In the genomic region with DNA sequence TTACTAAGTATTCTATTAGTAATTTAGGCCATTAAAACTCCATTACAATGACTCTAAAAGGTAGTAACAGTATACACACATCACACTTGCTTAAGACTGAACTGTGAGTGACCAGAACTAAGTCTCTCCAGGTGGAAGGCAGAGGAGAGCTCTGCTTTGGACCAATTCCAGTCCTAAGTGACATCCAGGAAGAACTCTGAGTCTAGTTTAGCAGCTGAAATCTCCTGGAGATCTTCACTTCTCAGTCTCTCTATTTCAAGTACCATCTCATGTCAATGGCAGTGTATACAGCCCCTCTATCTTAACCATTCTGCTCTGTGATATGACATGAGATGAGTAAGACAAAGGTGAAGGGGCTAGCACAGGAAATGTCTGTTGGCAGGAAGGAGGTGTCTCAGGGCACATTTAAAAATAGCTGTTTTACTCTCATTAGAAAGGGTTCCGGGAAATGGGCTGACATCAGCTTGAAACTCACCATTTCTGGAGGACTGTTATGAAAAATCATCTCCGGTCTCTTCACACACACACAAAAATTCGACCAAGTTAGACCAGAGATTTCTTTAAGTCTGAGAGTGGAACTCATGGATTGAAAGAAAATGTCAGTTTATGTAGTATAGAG, we compare ENCODE assay signal across 16 mouse cellular contexts. TPM values are rescaled to one million over a fixed set of nuclear protein-coding genes. Genes with fewer than 3 reads are reported as not detected.
DNase-seq lines count a peak whose midpoint lies in the region; ATAC-seq and TF ChIP-seq lines count a peak whose summit lies in the region.
"Had no signal": no experiment of that assay in that cellular context is flagged by ENCODE, and none has a peak within 500 bp of the region (broad histone marks: within the 10 kb centered on the region; RNA-seq: fewer than 3 reads in every experiment).

No protein-coding gene starts in this region.

- no peak for TF ChIP-seq POLR2A in lung, adult 2 months (IDR thresholded peaks at IDR 0.05; ENCODE audit: borderline replicate concordance, extremely low read depth, low read depth, low read length)

- WGBS in heart, embryonic 15.5 days = 58% methylated on average over 3 of the region's 3 CpGs
- 66% methylated on average over 3 of the region's 3 CpGs for WGBS in lung, embryonic 15.5 days
- WGBS in lung, adult 2 months = 42% methylated on average over 3 of the region's 3 CpGs
- 64% methylated on average over 3 of the region's 3 CpGs for WGBS in kidney, embryonic 16.5 days
- 78% methylated on average over 3 of the region's 3 CpGs for WGBS in midbrain, embryonic 11.5 days

- no peak for DNase-seq in heart, postnatal 25 days (ENCODE audit: low spot score)
- no peak for DNase-seq in lung, adult 2 months
- peak; percentile 78 for DNase-seq in CD4-positive, CD25-positive, alpha-beta regulatory T cell, adult 2 months (ENCODE audit: low read depth, low spot score)
- no peak for DNase-seq in midbrain, embryonic 11.5 days (ENCODE audit: low spot score, missing footprints)
- DNase-seq in layer of hippocampus, postnatal 36 days = no peak
- DNase-seq: right cerebral cortex, postnatal 4 days had no signal

- no peak overlapping the region for H3K4me3 ChIP-seq in heart, embryonic 15.5 days
- H3K4me3 ChIP-seq in lung, embryonic 15.5 days = no peak overlapping the region
- H3K4me3 ChIP-seq in lung, adult 2 months (replicated peaks; ENCODE audit: extremely low read depth, low read depth, low read length) = no peak overlapping the region
- H3K4me3 ChIP-seq in kidney, embryonic 16.5 days (ENCODE audit: low read length) = no peak overlapping the region
- H3K4me3 ChIP-seq in midbrain, embryonic 11.5 days (ENCODE audit: low read depth, low read length) = no peak overlapping the region
- H3K4me3 ChIP-seq: forebrain, embryonic 10.5 days; intestine, embryonic 15.5 days; liver, embryonic 15.5 days; midbrain, embryonic 10.5 days; myocyte had no signal

- H3K4me1 ChIP-seq in heart, embryonic 15.5 days (replicated peaks) = no peaks in the 10 kb centered on the region
- no peaks in the 10 kb centered on the region for H3K4me1 ChIP-seq in lung, embryonic 15.5 days
- peaks cover 2% of the 10 kb centered on the region for H3K4me1 ChIP-seq in lung, adult 2 months (ENCODE audit: control insufficient read depth, insufficient read depth, low read length)
- H3K4me1 ChIP-seq in kidney, embryonic 16.5 days (ENCODE audit: insufficient read depth, low read length) = no peaks in the 10 kb centered on the region
- no peaks in the 10 kb centered on the region for H3K4me1 ChIP-seq in midbrain, embryonic 11.5 days (ENCODE audit: control insufficient read depth, insufficient read depth, low read length)
- H3K4me1 ChIP-seq: forebrain, embryonic 10.5 days; intestine, embryonic 15.5 days had no signal

- H3K4me2 ChIP-seq in heart, embryonic 15.5 days = no peak overlapping the region
- H3K4me2 ChIP-seq in lung, embryonic 15.5 days = no peak overlapping the region
- no peak overlapping the region for H3K4me2 ChIP-seq in kidney, embryonic 16.5 days (replicated peaks; ENCODE audit: low read depth, low read length)
- no peak overlapping the region for H3K4me2 ChIP-seq in midbrain, embryonic 11.5 days
- H3K4me2 ChIP-seq: intestine, embryonic 15.5 days; liver, embryonic 15.5 days had no signal

- no peaks in the 10 kb centered on the region for H3K9me3 ChIP-seq in heart, embryonic 15.5 days (replicated peaks)
- no peaks in the 10 kb centered on the region for H3K9me3 ChIP-seq in lung, embryonic 15.5 days
- H3K9me3 ChIP-seq in kidney, embryonic 16.5 days (ENCODE audit: low read length) = no peaks in the 10 kb centered on the region
- H3K9me3 ChIP-seq in midbrain, embryonic 11.5 days (ENCODE audit: control insufficient read depth, low read length) = no peaks in the 10 kb centered on the region
- H3K9me3 ChIP-seq: forebrain, embryonic 10.5 days; intestine, embryonic 15.5 days; liver, embryonic 15.5 days; midbrain, embryonic 10.5 days had no signal

- no peaks in the 10 kb centered on the region for H3K27me3 ChIP-seq in heart, embryonic 15.5 days
- H3K27me3 ChIP-seq in lung, embryonic 15.5 days = no peaks in the 10 kb centered on the region
- no peaks in the 10 kb centered on the region for H3K27me3 ChIP-seq in kidney, embryonic 16.5 days (ENCODE audit: insufficient read depth, low read length)
- no peaks in the 10 kb centered on the region for H3K27me3 ChIP-seq in midbrain, embryonic 11.5 days (ENCODE audit: control insufficient read depth, insufficient read depth, low read length)
- H3K27me3 ChIP-seq: intestine, embryonic 15.5 days; liver, embryonic 15.5 days had no signal

- H3K27ac ChIP-seq in heart, embryonic 15.5 days = 0 out of 2 replicates have a peak overlapping the region, but pooled peaks have one; percentile 29
- peak overlapping the region; percentile 48; the same call in 1 of the 2 replicates for H3K27ac ChIP-seq in lung, embryonic 15.5 days
- peak overlapping the region; percentile 68; the same call in 1 of the 2 replicates for H3K27ac ChIP-seq in kidney, embryonic 16.5 days (ENCODE audit: low read length)
- H3K27ac ChIP-seq in midbrain, embryonic 11.5 days (ENCODE audit: low read depth, low read length) = no peak overlapping the region
- H3K27ac ChIP-seq: forebrain, embryonic 10.5 days; intestine, embryonic 15.5 days; liver, embryonic 15.5 days; midbrain, embryonic 10.5 days had no signal

- H3K36me3 ChIP-seq in heart, embryonic 15.5 days = no peaks in the 10 kb centered on the region
- H3K36me3 ChIP-seq in lung, embryonic 15.5 days = no peaks in the 10 kb centered on the region
- H3K36me3 ChIP-seq in kidney, embryonic 16.5 days (ENCODE audit: insufficient read depth, low read length) = 0 out of 2 replicates have a peak, but pooled peaks cover 5% of the 10 kb centered on the region
- H3K36me3 ChIP-seq in midbrain, embryonic 11.5 days (ENCODE audit: control insufficient read depth, insufficient read depth, low read length) = no peaks in the 10 kb centered on the region
- H3K36me3 ChIP-seq: forebrain, embryonic 10.5 days; intestine, embryonic 15.5 days; liver, embryonic 15.5 days; midbrain, embryonic 10.5 days had no signal

- no peak for ATAC-seq in heart, embryonic 15.5 days (replicated peaks; ENCODE audit: insufficient number of reproducible peaks, insufficient read depth, low FRiP score, low read depth)
- no peak for ATAC-seq in lung, embryonic 15.5 days (ENCODE audit: borderline replicate concordance, extremely low read depth, low FRiP score, low TSS enrichment)
- ATAC-seq in kidney, embryonic 16.5 days (ENCODE audit: low FRiP score, low TSS enrichment) = no peak
- no peak for ATAC-seq in midbrain, embryonic 11.5 days (ENCODE audit: low FRiP score)
- ATAC-seq: intestine, embryonic 15.5 days had no signal

- H3K9ac ChIP-seq in heart, embryonic 15.5 days = no peak overlapping the region
- no peak overlapping the region for H3K9ac ChIP-seq in lung, embryonic 15.5 days
- no peak overlapping the region for H3K9ac ChIP-seq in kidney, embryonic 16.5 days (replicated peaks; ENCODE audit: low read length)
- H3K9ac ChIP-seq in midbrain, embryonic 11.5 days (ENCODE audit: low read length) = no peak overlapping the region
- H3K9ac ChIP-seq: intestine, embryonic 15.5 days; liver, embryonic 15.5 days had no signal

- intact Hi-C loops in heart, postnatal 25 days (cut with DNase I) = no loop called here

- no peak for TF ChIP-seq CTCF in lung, adult 2 months (IDR thresholded peaks at IDR 0.05; ENCODE audit: insufficient read depth, low read length)

RNA-seq across cellular contexts. Expression of gene Gimap4, which starts 2.8 kb away (rescaled TPM):
- 23.5 and 27.1 TPM in 2 replicates for polyA plus RNA-seq in heart, embryonic 15.5 days (2015; fragmentation: Nextera tagmentation; extraction: Ambion mirVana)
- 10 to 100 TPM; 29.0 to 30.8 TPM for total RNA-seq in heart, postnatal 25 days (2021)
- polyA plus RNA-seq in lung, embryonic 15.5 days (2015; fragmentation: Nextera tagmentation; extraction: Ambion mirVana) = 45.0 and 46.6 TPM in 2 replicates
- polyA plus RNA-seq in lung, adult 2 months (2012; rRNA removed) = 40.8 and 58.9 TPM in 2 replicates
- polyA plus RNA-seq in kidney, embryonic 16.5 days (2015; fragmentation: Nextera tagmentation; extraction: Ambion mirVana) = 84.6 and 86.0 TPM in 2 replicates
- polyA plus RNA-seq in midbrain, embryonic 11.5 days (2014; fragmentation: Nextera tagmentation; extraction: Ambion mirVana) = 4.8 and 5.6 TPM in 2 replicates
- total RNA-seq in layer of hippocampus, postnatal 36 days (2021) = under 1 TPM; 0.17 to 0.33 TPM
- polyA plus RNA-seq: myocyte had no signal

RNA-seq across cellular contexts. Expression of gene Gimap9, which starts 5.7 kb away (rescaled TPM):
- 7.9 and 10.3 TPM in 2 replicates for polyA plus RNA-seq in heart, embryonic 15.5 days (2015; fragmentation: Nextera tagmentation; extraction: Ambion mirVana)
- total RNA-seq in heart, postnatal 25 days (2021) = 1 to 10 TPM; 3.1 to 4.9 TPM
- 16.1 and 16.2 TPM in 2 replicates for polyA plus RNA-seq in lung, embryonic 15.5 days (2015; fragmentation: Nextera tagmentation; extraction: Ambion mirVana)
- polyA plus RNA-seq in lung, adult 2 months (2012; rRNA removed) = 2.8 and 5.2 TPM in 2 replicates
- 12.7 and 14.8 TPM in 2 replicates for polyA plus RNA-seq in kidney, embryonic 16.5 days (2015; fragmentation: Nextera tagmentation; extraction: Ambion mirVana)
- 2.9 and 3.0 TPM in 2 replicates for polyA plus RNA-seq in midbrain, embryonic 11.5 days (2014; fragmentation: Nextera tagmentation; extraction: Ambion mirVana)
- under 1 TPM; 0.28 to 0.57 TPM for total RNA-seq in layer of hippocampus, postnatal 36 days (2021)

RNA-seq across cellular contexts. Expression of gene Gimap6, which starts 26.4 kb away (rescaled TPM):
- polyA plus RNA-seq in heart, embryonic 15.5 days (2015; fragmentation: Nextera tagmentation; extraction: Ambion mirVana) = 32.3 and 35.6 TPM in 2 replicates
- 10 to 100 TPM; 38.5 to 41.6 TPM for total RNA-seq in heart, postnatal 25 days (2021)
- 41.3 and 48.5 TPM in 2 replicates for polyA plus RNA-seq in lung, embryonic 15.5 days (2015; fragmentation: Nextera tagmentation; extraction: Ambion mirVana)
- polyA plus RNA-seq in lung, adult 2 months (2012; rRNA removed) = 23.5 and 40.1 TPM in 2 replicates
- polyA plus RNA-seq in kidney, embryonic 16.5 days (2015; fragmentation: Nextera tagmentation; extraction: Ambion mirVana) = 59.4 and 67.3 TPM in 2 replicates
- polyA plus RNA-seq in midbrain, embryonic 11.5 days (2014; fragmentation: Nextera tagmentation; extraction: Ambion mirVana) = 7.1 and 7.3 TPM in 2 replicates
- total RNA-seq in layer of hippocampus, postnatal 36 days (2021) = 1 to 10 TPM; 5.7 to 7.3 TPM
- polyA plus RNA-seq: myocyte had no signal

RNA-seq across cellular contexts. Expression of gene Gimap8, which starts 34.5 kb away (rescaled TPM):
- 1.6 and 1.7 TPM in 2 replicates for polyA plus RNA-seq in heart, embryonic 15.5 days (2015; fragmentation: Nextera tagmentation; extraction: Ambion mirVana)
- total RNA-seq in heart, postnatal 25 days (2021) = 1 to 10 TPM; 7.8 to 8.0 TPM
- polyA plus RNA-seq in lung, embryonic 15.5 days (2015; fragmentation: Nextera tagmentation; extraction: Ambion mirVana) = 4.2 and 4.3 TPM in 2 replicates
- 11.4 and 15.2 TPM in 2 replicates for polyA plus RNA-seq in lung, adult 2 months (2012; rRNA removed)
- polyA plus RNA-seq in kidney, embryonic 16.5 days (2015; fragmentation: Nextera tagmentation; extraction: Ambion mirVana) = 3.5 TPM in 2 replicates
- polyA plus RNA-seq in midbrain, embryonic 11.5 days (2014; fragmentation: Nextera tagmentation; extraction: Ambion mirVana) = 0.18 and 0.25 TPM in 2 replicates
- total RNA-seq in layer of hippocampus, postnatal 36 days (2021) = 1 to 10 TPM in 1 of 2 experiments, under 1 TPM in 1; 0.52 to 1.1 TPM

RNA-seq across cellular contexts. Expression of gene Gm28053, which starts 36.8 kb away (rescaled TPM):
- 3.3 and 4.6 TPM in 2 replicates for polyA plus RNA-seq in heart, embryonic 15.5 days (2015; fragmentation: Nextera tagmentation; extraction: Ambion mirVana)
- total RNA-seq in heart, postnatal 25 days (2021) = 1 to 10 TPM; 1.8 to 5.3 TPM
- 3.4 and 4.2 TPM in 2 replicates for polyA plus RNA-seq in lung, embryonic 15.5 days (2015; fragmentation: Nextera tagmentation; extraction: Ambion mirVana)
- 1.8 TPM in 1 of 2 replicates, not detected in the other for polyA plus RNA-seq in lung, adult 2 months (2012; rRNA removed)
- 1.4 and 2.4 TPM in 2 replicates for polyA plus RNA-seq in kidney, embryonic 16.5 days (2015; fragmentation: Nextera tagmentation; extraction: Ambion mirVana)
- 0.75 and 1.3 TPM in 2 replicates for polyA plus RNA-seq in midbrain, embryonic 11.5 days (2014; fragmentation: Nextera tagmentation; extraction: Ambion mirVana)
- total RNA-seq in layer of hippocampus, postnatal 36 days (2021) = not detected
- polyA plus RNA-seq: embryonic facial prominence, embryonic 11.5 days; forebrain, embryonic 10.5 days; liver, embryonic 15.5 days; myocyte; testis, adult 2 months had no signal
